Mouse (Mus musculus): ENCODE data around the gene AU018091.

DNA sequence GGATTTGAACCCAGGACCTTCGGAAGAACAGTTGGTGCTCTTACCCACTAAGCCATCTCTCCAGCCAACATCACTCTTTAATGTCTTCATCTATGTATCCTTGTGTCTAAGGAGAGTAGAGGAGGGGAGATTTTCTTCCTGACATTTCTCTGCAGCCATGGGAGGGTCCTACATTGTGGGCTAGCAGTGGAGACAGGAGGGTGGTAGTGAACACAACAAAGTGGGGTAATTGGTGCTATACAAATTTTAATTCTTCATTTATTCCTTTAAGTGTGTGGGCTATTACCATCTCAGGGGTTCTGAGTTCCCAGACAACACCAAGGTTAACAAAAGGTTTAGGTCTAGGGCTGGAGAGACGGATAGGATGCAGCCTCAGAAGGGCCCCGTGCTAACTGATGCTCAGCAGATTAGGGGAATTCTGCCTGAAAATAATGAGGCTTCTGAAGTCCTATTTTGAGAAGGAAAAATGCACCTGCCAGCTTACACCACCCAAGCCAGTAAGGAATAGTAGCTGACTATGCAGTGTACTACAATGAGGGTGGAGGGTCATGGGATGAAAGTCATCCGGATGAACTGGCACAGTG, 24.1 kb upstream of the AU018091 start:
- TF ChIP-seq CTCF (IDR thresholded peaks at IDR 0.05; ENCODE audit: extremely low read depth, insufficient read depth, low read length) (no peak), POLR2A (IDR thresholded peaks at IDR 0.05; ENCODE audit: extremely low read depth, insufficient read depth, low read length) (no peak)

Data from cortical plate, adult 2 months (tissue).